Mouse (Mus musculus): Measurements from ENCODE around the gene Tubb4b. TPM values are rescaled to one million over a fixed set of nuclear protein-coding genes. Genes with fewer than 3 reads are reported as not detected.

Tubb4b gene
- polyA plus RNA-seq, 1 experiment from 2014 or later, result 823 TPM

DNA sequence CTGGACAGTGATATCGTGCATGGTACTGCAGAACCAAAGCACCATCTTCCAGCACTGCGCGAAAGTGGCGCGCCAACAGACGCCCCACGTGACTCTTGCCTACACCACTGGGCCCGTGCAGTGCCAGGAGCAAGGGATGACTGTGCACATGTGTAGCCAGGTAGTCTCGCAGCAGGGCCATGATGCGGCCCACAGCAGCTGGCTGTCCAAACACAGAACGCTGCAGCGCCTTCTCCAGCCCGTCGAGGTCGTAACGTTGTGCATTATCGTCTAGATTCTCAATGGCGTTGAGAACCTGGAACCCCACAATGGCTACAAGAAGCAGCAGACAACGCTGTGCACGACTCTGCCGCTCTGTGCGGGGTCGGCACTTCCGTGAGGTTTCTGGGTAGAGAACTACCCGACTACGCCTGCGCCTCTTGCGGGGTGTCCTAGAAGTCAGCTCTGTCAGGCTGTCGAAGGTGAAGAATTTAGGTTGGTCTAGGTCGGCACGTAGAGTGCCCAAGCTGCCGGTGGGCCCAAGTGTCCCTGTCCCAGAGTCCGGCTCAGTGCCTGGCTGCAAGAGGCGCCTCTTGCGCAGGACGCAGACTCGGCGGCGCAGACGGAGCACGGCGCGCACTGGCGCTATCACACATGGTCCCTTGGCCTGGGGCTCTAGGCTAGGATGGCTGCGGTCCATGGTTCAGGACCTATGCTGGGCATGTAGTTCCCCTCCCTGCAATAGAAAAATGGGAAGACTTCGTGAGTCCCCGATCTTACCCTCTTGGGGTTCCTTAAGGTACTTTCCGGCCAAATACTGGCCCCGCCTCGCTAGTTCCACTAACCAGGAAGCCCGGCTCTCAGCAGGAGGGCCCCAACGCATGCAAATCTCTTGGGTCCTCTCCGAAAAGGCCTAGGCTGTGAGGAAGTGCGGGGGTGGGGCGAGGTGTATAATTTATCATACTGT, 29.0 kb downstream of the Tubb4b start:
- DNase-seq (ENCODE audit: low spot score) (peak; percentile 73), ATAC-seq (replicated peaks; ENCODE audit: low FRiP score) (peak; percentile 60)
- Histone ChIP-seq H3K4me2 (peak overlapping the region; percentile 84), H3K36me3 (ENCODE audit: control insufficient read depth, insufficient read depth, low read length) (peaks cover 15% of the 10 kb centered on the region), H3K27ac (ENCODE audit: low read depth, low read length) (peak overlapping the region; percentile 92), H3K4me3 (ENCODE audit: low read depth, low read length) (peak overlapping the region; percentile 62), H3K9ac (ENCODE audit: low read depth, low read length) (peak overlapping the region; percentile 75), H3K27me3 (replicated peaks; ENCODE audit: control insufficient read depth, insufficient read depth, low read length) (no peaks in the 10 kb centered on the region; the same call in 1 of the 2 replicates), H3K4me1 (replicated peaks; ENCODE audit: control insufficient read depth, insufficient read depth, low read length) (peaks cover 40% of the 10 kb centered on the region), H3K9me3 (ENCODE audit: control insufficient read depth, low read length) (no peaks in the 10 kb centered on the region)
- 10% methylated on average over 55 of the region's 55 CpGs for WGBS

DNA sequence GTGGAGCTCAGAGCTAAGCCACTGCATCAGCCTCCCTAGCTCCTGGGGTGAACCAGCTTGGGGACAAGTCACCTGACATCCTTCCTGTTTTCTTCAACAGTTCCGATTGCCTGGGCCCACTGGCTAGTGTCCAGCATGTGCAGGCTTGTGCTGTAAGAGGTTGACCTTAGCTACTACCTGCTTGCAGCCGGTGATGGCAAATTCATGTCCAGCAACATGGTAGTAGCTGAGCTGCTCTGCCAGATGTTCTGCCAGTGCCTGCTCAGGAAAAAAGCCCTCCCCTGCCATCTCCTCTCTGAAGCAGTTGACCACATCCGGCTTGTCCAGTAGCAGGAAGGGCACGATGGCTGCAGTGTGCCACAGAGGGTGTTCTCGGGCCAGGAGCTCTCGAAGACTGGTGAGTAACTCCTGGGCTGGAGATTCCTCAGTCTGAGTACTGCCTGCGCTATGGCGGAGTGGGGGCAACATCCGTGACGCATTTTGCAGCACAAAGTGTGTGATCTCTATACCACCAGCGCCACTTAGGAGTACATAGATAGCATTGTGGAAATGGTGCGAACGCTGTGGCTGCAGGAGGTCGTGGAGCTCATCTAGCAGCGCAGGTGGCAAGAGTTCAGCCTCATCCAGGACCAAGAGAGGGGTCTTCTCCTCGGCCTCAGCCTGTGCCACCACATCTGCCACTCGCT, 29.9 kb downstream of the Tubb4b start:
- no peaks in the 10 kb centered on the region for H3K9me3 ChIP-seq (ENCODE audit: control insufficient read depth, low read length)
- H3K27ac ChIP-seq (ENCODE audit: low read depth, low read length), result peak overlapping the region; percentile 92
- DNase-seq (ENCODE audit: low spot score) (no peak), ATAC-seq (replicated peaks; ENCODE audit: low FRiP score) (no peak)
- H3K36me3 ChIP-seq (ENCODE audit: control insufficient read depth, insufficient read depth, low read length), result peaks cover 7% of the 10 kb centered on the region
- no peaks in the 10 kb centered on the region; the same call in 1 of the 2 replicates for H3K27me3 ChIP-seq (replicated peaks; ENCODE audit: control insufficient read depth, insufficient read depth, low read length)
- H3K4me3 ChIP-seq (ENCODE audit: low read depth, low read length), result peak overlapping the region; percentile 62
- peak overlapping the region; percentile 84 for H3K4me2 ChIP-seq
- H3K4me1 ChIP-seq (replicated peaks; ENCODE audit: control insufficient read depth, insufficient read depth, low read length), result peaks cover 40% of the 10 kb centered on the region
- H3K9ac ChIP-seq (ENCODE audit: low read depth, low read length), result peak overlapping the region; percentile 75
- 53% methylated on average over 17 of the region's 17 CpGs for WGBS

DNA sequence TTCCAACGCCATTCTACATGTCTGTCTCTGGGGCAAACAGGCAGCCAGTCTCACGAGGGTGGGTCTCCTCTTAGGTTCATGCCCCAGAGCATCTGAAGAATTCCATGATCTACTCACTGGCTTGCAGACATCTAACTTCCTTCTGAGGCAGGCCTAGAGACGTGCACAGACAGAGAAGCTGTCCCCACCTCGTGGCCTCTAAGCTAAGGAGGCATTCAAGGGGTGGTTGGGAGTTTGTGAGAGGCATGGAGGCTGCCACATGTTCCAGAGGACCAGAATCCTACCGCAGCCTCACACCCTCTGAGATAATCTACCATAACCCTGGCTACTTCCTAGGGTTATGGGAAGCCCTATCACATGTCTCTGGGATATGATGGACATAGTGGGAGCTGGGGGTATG, 30.5 kb downstream of the Tubb4b start:
- 54% methylated on average over 5 of the region's 5 CpGs for WGBS
- DNase-seq (ENCODE audit: low spot score), result no peak
- H3K9ac ChIP-seq (ENCODE audit: low read depth, low read length), result peak overlapping the region; percentile 75
- ATAC-seq (replicated peaks; ENCODE audit: low FRiP score), result no peak
- H3K27ac ChIP-seq (ENCODE audit: low read depth, low read length), result peak overlapping the region; percentile 92
- peaks cover 40% of the 10 kb centered on the region for H3K4me1 ChIP-seq (replicated peaks; ENCODE audit: control insufficient read depth, insufficient read depth, low read length)
- no peaks in the 10 kb centered on the region for H3K9me3 ChIP-seq (ENCODE audit: control insufficient read depth, low read length)
- peak overlapping the region; percentile 62 for H3K4me3 ChIP-seq (ENCODE audit: low read depth, low read length)
- H3K4me2 ChIP-seq, result peak overlapping the region; percentile 84
- no peaks in the 10 kb centered on the region; the same call in 1 of the 2 replicates for H3K27me3 ChIP-seq (replicated peaks; ENCODE audit: control insufficient read depth, insufficient read depth, low read length)
- 0 out of 2 replicates have a peak, but pooled peaks cover 2% of the 10 kb centered on the region for H3K36me3 ChIP-seq (ENCODE audit: control insufficient read depth, insufficient read depth, low read length)

DNA sequence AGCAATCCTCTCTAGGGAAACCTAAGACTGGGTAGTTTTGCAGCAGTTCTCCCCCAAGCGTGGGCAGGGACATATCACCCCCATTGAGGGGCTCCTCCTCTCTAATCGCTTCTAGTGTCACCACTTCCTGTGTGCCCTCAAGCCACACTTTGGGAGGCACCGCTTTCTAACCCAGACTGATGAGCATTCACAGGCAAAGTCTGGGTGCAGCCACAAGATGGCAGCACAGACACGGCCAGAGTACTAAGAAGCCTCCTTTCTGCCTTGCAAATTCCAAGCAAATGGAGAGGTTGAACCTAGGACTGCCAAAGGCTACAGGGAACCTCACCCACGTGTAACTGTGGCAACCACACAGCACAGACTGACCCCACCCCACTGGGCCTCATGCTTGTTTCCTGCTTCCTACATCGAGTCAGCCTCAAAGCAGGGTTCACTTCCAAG, 31.2 kb downstream of the Tubb4b start:
- Histone ChIP-seq H3K4me1 (replicated peaks; ENCODE audit: control insufficient read depth, insufficient read depth, low read length) (peaks cover 40% of the 10 kb centered on the region), H3K27me3 (replicated peaks; ENCODE audit: control insufficient read depth, insufficient read depth, low read length) (no peaks in the 10 kb centered on the region; the same call in 1 of the 2 replicates), H3K9me3 (ENCODE audit: control insufficient read depth, low read length) (no peaks in the 10 kb centered on the region), H3K9ac (ENCODE audit: low read depth, low read length) (peak overlapping the region; percentile 75; the same call in 1 of the 2 replicates), H3K4me2 (peak overlapping the region; percentile 84), H3K4me3 (ENCODE audit: low read depth, low read length) (peak overlapping the region; percentile 14; the same call in 1 of the 2 replicates), H3K27ac (ENCODE audit: low read depth, low read length) (peak overlapping the region; percentile 92; the same call in 1 of the 2 replicates), H3K36me3 (ENCODE audit: control insufficient read depth, insufficient read depth, low read length) (0 out of 2 replicates have a peak, but pooled peaks cover 2% of the 10 kb centered on the region)
- WGBS, result 3% methylated on average over 6 of the region's 6 CpGs
- ATAC-seq (replicated peaks; ENCODE audit: low FRiP score) (peak; percentile 21), DNase-seq (ENCODE audit: low spot score) (peak; percentile 78)

DNA sequence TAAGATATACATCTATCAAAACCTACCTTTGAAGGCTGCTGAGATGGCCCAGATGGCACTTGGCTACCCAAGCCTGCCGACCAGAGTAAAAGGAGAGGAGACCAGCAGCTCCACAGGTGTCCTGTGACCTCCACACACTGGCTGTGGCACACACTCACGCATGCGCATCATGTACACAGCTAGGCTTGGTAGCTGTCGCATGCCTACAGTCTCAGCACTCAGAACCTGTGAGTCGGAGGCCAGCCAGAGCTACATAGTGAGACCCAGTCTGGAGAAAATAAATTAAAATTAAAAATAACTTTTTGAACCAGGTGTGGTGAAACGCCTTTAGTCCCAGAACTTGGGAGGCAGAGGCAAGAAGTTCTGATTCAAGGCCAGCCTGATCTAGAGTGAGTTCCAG, 36.7 kb downstream of the Tubb4b start:
- Histone ChIP-seq H3K27me3 (replicated peaks; ENCODE audit: control insufficient read depth, insufficient read depth, low read length) (peaks cover 28% of the 10 kb centered on the region), H3K27ac (ENCODE audit: low read depth, low read length) (no peak overlapping the region), H3K36me3 (ENCODE audit: control insufficient read depth, insufficient read depth, low read length) (no peaks in the 10 kb centered on the region), H3K9ac (ENCODE audit: low read depth, low read length) (no peak overlapping the region), H3K9me3 (ENCODE audit: control insufficient read depth, low read length) (no peaks in the 10 kb centered on the region), H3K4me3 (ENCODE audit: low read depth, low read length) (no peak overlapping the region), H3K4me1 (replicated peaks; ENCODE audit: control insufficient read depth, insufficient read depth, low read length) (peaks cover 2% of the 10 kb centered on the region), H3K4me2 (no peak overlapping the region)
- DNase-seq (ENCODE audit: low spot score), result no peak
- 83% methylated on average over 6 of the region's 6 CpGs for WGBS
- ATAC-seq (replicated peaks; ENCODE audit: low FRiP score), result no peak

DNA sequence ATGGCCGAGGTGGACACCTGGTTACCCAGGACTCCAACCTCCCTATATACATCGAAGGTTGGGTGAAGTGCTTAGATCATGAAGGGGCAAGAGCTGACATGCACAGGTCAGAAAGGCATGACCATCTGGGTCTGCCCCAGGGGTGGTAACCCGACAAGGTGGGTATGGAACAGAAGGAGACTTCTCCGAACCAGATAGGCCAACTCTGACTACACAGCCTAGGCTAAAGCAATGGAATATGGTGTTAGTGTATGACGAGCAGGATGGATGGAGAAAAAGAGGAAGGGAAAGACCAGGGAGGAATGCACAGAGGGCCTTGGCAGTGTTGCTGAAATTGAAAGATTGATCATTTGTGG, 37.9 kb downstream of the Tubb4b start:
- no peak for ATAC-seq (replicated peaks; ENCODE audit: low FRiP score)
- H3K4me2 ChIP-seq, result peak overlapping the region; percentile 79
- peaks cover 38% of the 10 kb centered on the region for H3K27me3 ChIP-seq (replicated peaks; ENCODE audit: control insufficient read depth, insufficient read depth, low read length)
- no peak for DNase-seq (ENCODE audit: low spot score)
- H3K36me3 ChIP-seq (ENCODE audit: control insufficient read depth, insufficient read depth, low read length), result no peaks in the 10 kb centered on the region
- no peak overlapping the region for H3K9ac ChIP-seq (ENCODE audit: low read depth, low read length)
- no peak overlapping the region for H3K27ac ChIP-seq (ENCODE audit: low read depth, low read length)
- WGBS, result 36% methylated on average over 5 of the region's 5 CpGs
- H3K4me1 ChIP-seq (replicated peaks; ENCODE audit: control insufficient read depth, insufficient read depth, low read length), result peaks cover 5% of the 10 kb centered on the region
- H3K4me3 ChIP-seq (ENCODE audit: low read depth, low read length), result peak overlapping the region; percentile 51; the same call in 1 of the 2 replicates
- H3K9me3 ChIP-seq (ENCODE audit: control insufficient read depth, low read length), result no peaks in the 10 kb centered on the region

- Histone ChIP-seq H3K27me3 (replicated peaks; ENCODE audit: control insufficient read depth, insufficient read depth, low read length) (peaks cover 45% of the 10 kb centered on the region), H3K36me3 (ENCODE audit: control insufficient read depth, insufficient read depth, low read length) (no peaks in the 10 kb centered on the region), H3K4me2 (peak overlapping the region; percentile 79), H3K4me3 (ENCODE audit: low read depth, low read length) (peak overlapping the region; percentile 51), H3K9ac (ENCODE audit: low read depth, low read length) (peak overlapping the region; percentile 54), H3K9me3 (ENCODE audit: control insufficient read depth, low read length) (no peaks in the 10 kb centered on the region), H3K4me1 (replicated peaks; ENCODE audit: control insufficient read depth, insufficient read depth, low read length) (peaks cover 5% of the 10 kb centered on the region), H3K27ac (ENCODE audit: low read depth, low read length) (0 out of 2 replicates have a peak overlapping the region, but pooled peaks have one; percentile 29)
- 1% methylated on average over 63 of the region's 64 CpGs for WGBS
- ATAC-seq (replicated peaks; ENCODE audit: low FRiP score), result peak; percentile 38; the same call in 1 of the 2 replicates
- DNase-seq (ENCODE audit: low spot score), result peak; percentile 64
Observed at GRCm38 (mm10) chr2:25185625-25186574, 38.6 kb downstream of the Tubb4b start.

- no peak for DNase-seq (ENCODE audit: low spot score)
- Histone ChIP-seq H3K27me3 (replicated peaks; ENCODE audit: control insufficient read depth, insufficient read depth, low read length) (peaks cover 56% of the 10 kb centered on the region), H3K9me3 (ENCODE audit: control insufficient read depth, low read length) (no peaks in the 10 kb centered on the region), H3K27ac (ENCODE audit: low read depth, low read length) (no peak overlapping the region), H3K4me1 (replicated peaks; ENCODE audit: control insufficient read depth, insufficient read depth, low read length) (peaks cover 12% of the 10 kb centered on the region), H3K4me3 (ENCODE audit: low read depth, low read length) (no peak overlapping the region), H3K9ac (ENCODE audit: low read depth, low read length) (no peak overlapping the region), H3K4me2 (no peak overlapping the region), H3K36me3 (ENCODE audit: control insufficient read depth, insufficient read depth, low read length) (no peaks in the 10 kb centered on the region)
- ATAC-seq (replicated peaks; ENCODE audit: low FRiP score), result no peak
- 91% methylated on average over 7 of the region's 7 CpGs for WGBS
Observed at GRCm38 (mm10) chr2:25184496-25184895, 40.0 kb downstream of the Tubb4b start.
